Mouse (Mus musculus): ENCODE results near the gene Apom.
"Not testable (repeated sequence)": the region's sequence is repeated elsewhere in the genome, so short reads cannot be mapped to it uniquely, and the experiment has no call there.

Gene Apom

GRCm38 (mm10) chr17:35127017-35127416 is 4.8 kb downstream of the Apom start:
- in situ Hi-C loops (cut with MboI), result no loop called here

- in situ Hi-C loops (cut with MboI), result no loop called here
These were observed 5.6 kb downstream of the Apom start, which contains the start of gene D17H6S53E for GRCm38 (mm10) chr17:35126206-35126611. TSS of gene D17H6S53E (plus strand) at chr17:35126373.

GRCm38 (mm10) chr17:35125578-35125977 is 6.3 kb downstream of the Apom start:
- in situ Hi-C loops (cut with MboI), result no loop called here

- in situ Hi-C loops (cut with MboI), result no loop called here
These were observed 6.8 kb downstream of the Apom start for GRCm38 (mm10) chr17:35125081-35125480.

GRCm38 (mm10) chr17:35124261-35124896 is 7.5 kb downstream of the Apom start:
- in situ Hi-C loops (cut with MboI), result not testable (repeated sequence)

- in situ Hi-C loops (cut with MboI), result not testable (repeated sequence)
These were observed 8.6 kb downstream of the Apom start for GRCm38 (mm10) chr17:35123287-35123686.

GRCm38 (mm10) chr17:35121871-35122303 is 10.0 kb downstream of the Apom start, which contains the start of gene Csnk2b:
TSS of gene Csnk2b (minus strand) at chr17:35122053.
- in situ Hi-C loops (cut with MboI), result no loop called here

GRCm38 (mm10) chr17:35121143-35121799 is 10.6 kb downstream of the Apom start, which contains the start of gene Gpank1:
TSS of gene Gpank1 (plus strand) at chr17:35121455.
- in situ Hi-C loops (cut with MboI), result no loop called here

- in situ Hi-C loops (cut with MboI), result no loop called here
These were observed 11.1 kb downstream of the Apom start for GRCm38 (mm10) chr17:35120745-35121142.

- in situ Hi-C loops (cut with MboI), result no loop called here
These were observed 16.5 kb downstream of the Apom start, which contains the start of gene Ly6g5b for GRCm38 (mm10) chr17:35115046-35116019. TSS of gene Ly6g5b (minus strand) at chr17:35115428.

- in situ Hi-C loops (cut with MboI), result no loop called here
These were observed 20.1 kb downstream of the Apom start for GRCm38 (mm10) chr17:35111774-35112173.

GRCm38 (mm10) chr17:35108097-35108496 is 23.8 kb downstream of the Apom start, which contains the start of gene Ly6g5c:
TSS of gene Ly6g5c (plus strand) at chr17:35108279.
- in situ Hi-C loops (cut with MboI), result no loop called here

GRCm38 (mm10) chr17:35106522-35106921 is 25.3 kb downstream of the Apom start:
- in situ Hi-C loops (cut with MboI), result no loop called here

- in situ Hi-C loops (cut with MboI), result no loop called here
These were observed 26.0 kb downstream of the Apom start for GRCm38 (mm10) chr17:35105740-35106389.

GRCm38 (mm10) chr17:35104754-35105153 is 27.1 kb downstream of the Apom start:
- in situ Hi-C loops (cut with MboI), result no loop called here

- in situ Hi-C loops (cut with MboI), result no loop called here
These were observed 27.8 kb downstream of the Apom start for GRCm38 (mm10) chr17:35104079-35104478.

GRCm38 (mm10) chr17:35103221-35103690 is 28.6 kb downstream of the Apom start:
- in situ Hi-C loops (cut with MboI), result no loop called here

GRCm38 (mm10) chr17:35102299-35102698 is 29.6 kb downstream of the Apom start:
- in situ Hi-C loops (cut with MboI), result no loop called here

GRCm38 (mm10) chr17:35101161-35101560 is 30.7 kb downstream of the Apom start:
- in situ Hi-C loops (cut with MboI), result no loop called here

GRCm38 (mm10) chr17:35100196-35100765 is 31.6 kb downstream of the Apom start:
- in situ Hi-C loops (cut with MboI), result no loop called here

- in situ Hi-C loops (cut with MboI), result no loop called here
These were observed 34.6 kb downstream of the Apom start for GRCm38 (mm10) chr17:35097164-35097655.
